Mouse (Mus musculus) E14TG2a.4 (cell line): ENCODE measurements around the gene Ggt6.

Experiments
- CTCF ChIP-seq: conservative IDR thresholded peaks from 2 replicates; pipeline ENCODE4 v1.5.1; 2014; ENCODE audit warnings: low read length
- NANOG ChIP-seq: IDR thresholded peaks from 2 replicates; pipeline ENCODE4 v1.6.1; 2014; ENCODE audit warnings: borderline replicate concordance, low read length, mixed read lengths

GRCm38 (mm10) chr11:72397072-72397471 is 38.3 kb upstream of the Ggt6 start:
- TF ChIP-seq CTCF (no peak), NANOG (no peak)
